Mouse (Mus musculus) layer of hippocampus, postnatal 14 days (tissue): ENCODE data around the gene Gemin4. TPM values are rescaled to one million over a fixed set of nuclear protein-coding genes. Genes with fewer than 3 reads are reported as not detected.
"Not testable (repeated sequence)": the region's sequence is repeated elsewhere in the genome, so short reads cannot be mapped to it uniquely, and the experiment has no call there.

Experiments used
- DNase-seq, 2 experiments: peaks; one replicate each; pipeline ENCODE4 v3.0.0; 2021 to 2022; ENCODE audit warnings: low spot score in 2 of 2, mixed read lengths in 1 of 2
- total RNA-seq, 2 experiments: library from RNA; stranded (reverse); gene quantifications; 2 replicates each; pipeline ENCODE4 v1.2.3; 2021

Gene Gemin4
- total RNA-seq, 2 experiments from 2014 or later: 6.5 to 7.2 TPM

DNA sequence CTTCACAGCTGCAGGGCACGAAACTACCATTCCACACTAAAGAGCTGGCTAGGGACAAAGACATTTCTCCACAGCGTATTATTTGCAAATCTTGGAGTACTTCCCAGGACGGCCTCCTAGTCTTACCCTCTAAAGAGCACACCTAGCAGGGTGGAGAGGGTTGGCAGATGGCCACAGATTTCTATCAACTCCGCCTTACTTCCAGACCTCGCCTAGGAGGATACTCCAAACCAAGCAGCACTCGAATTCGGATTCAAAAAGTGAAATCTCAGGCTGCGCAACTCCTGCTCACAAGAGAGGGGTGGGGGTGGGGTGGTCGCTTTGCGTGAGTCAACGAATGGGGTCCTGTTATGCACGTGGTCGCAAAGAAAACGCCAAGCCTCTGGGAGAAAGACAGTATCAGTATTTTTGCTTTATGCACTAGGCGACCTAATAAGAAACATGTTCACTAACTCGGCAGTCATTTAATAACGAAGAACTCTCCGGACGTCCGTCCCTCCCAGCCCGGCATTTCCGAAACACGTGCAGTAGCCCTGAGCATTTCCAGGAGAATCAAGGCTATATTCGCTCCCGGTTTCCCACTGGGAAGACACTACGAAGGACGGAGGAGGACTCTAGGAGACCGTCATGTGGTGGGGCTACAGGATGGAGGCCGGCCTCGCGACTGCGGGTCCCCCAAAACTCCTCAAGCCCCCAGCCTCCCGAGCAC is 629 bp downstream of the Gemin4 start:
- peak in 1 of 2 experiments; percentile 37 for DNase-seq

DNA sequence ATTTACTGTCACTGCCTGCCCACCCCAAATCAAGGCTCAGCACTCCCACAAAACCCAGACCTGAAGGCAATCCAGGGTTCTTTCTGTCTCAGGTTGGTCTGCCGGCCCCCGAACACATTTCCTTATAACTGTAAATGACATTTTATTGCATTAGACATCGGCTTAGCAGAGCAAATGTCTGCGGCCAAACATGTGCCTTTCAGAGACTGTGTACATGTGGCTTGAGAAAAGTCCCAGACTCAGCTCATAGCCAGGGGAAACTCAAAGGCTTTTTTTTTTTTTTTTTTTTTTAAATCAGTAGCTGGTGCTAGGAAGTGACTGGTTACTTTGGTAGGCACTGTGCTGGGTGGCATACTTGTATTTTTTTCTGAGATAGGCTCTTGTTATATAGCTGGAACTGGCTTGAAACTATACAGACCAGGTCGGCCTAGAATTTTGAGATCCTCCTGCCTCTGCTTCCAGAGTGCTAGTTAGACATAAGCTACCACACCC is 1.4 kb downstream of the Gemin4 start:
- DNase-seq: no peak

DNA sequence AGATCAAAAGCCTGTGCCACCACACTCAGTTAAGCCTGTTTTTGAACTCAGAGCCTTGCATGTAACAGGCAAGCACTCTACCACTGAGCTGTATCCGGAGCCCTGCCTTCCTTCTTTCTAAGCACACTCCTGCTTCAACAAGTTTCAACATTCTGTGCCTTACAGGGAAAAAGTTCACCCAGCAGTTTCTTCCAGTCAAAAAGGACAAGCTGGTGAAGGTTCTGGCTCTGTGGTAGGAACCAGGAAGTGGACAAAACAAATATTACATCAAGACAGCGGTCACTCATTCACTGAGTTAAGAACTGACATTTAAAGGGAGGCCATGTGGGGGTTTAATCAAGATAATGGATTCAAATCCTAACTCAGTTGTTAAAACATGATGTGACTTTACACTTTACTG is 2.5 kb downstream of the Gemin4 start:
- DNase-seq: no peak

DNA sequence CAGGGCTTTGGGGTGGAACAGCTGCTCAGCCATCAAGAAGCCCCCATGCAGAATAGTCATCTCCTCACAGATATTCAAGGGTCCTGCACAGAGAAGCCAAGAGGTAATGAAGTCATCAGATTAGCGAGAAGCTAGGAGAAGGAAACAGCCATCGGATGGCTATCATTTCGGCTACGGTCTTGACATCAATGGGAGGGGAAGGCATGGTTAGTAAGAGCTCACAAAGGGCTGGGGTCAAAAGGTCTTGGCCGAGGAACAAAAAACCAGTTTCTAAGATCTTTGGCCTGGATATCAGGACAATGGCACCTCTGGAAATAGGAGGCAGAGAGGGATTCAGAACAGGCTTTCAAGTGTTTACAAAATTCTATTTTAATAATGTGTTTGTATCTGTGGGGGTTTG is 3.6 kb downstream of the Gemin4 start:
- DNase-seq: no peak

DNA sequence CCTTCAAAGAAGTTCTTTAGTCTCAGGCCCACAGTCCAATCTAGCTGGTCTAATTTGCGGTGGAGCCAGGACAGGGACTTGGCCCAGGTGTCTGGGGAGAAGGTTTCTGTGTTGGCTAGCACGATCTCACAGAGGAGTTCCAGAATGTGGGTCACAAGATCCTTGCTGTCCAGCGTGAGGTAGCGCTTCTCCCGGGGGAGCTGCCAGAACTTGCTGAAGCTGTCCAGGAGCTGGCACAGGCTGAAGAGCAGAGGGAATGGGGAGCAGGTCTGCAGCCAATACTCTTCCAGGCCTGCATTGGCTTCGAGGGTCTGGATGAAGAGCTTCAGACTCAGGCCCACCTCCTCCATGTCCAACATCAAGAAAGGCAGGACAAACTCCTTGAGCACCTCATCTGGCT is 5.9 kb downstream of the Gemin4 start:
- DNase-seq: not testable (repeated sequence)

DNA sequence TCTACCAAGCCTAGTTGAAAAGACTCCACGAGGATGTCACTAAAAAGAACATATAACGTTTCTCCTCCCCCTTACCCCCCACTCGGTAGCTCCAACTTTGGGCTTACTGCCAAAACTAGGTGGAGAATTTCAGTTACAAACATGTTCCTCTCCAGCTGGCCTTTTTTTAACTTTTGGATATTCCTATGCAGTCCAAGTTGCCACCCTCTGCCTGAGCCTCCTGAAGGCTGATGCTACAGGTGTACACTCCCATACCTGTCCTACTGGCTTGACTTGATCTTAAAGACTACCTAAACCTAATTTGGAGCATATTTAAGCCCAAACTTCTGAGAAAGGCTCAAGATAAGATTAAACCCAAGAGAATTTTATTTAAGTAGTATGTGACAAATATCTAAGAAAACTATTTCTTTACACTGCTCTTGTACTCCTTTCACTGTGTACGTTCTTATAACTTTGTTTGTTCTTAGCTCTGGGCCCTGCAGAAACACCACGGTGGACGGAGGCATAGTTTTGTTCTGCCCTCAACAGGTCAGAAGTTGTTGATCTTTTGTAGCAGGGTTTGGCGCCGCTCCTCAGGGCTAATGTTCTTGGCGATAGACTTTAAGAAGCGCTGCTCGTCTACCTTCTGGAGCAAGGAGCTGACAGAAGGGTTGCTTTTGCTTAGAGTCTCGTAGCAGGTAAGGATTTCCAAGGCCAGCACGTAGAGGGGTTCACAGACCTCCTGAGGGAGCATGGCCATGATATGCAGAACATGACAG is 7.1 kb downstream of the Gemin4 start:
- no peak for DNase-seq

DNA sequence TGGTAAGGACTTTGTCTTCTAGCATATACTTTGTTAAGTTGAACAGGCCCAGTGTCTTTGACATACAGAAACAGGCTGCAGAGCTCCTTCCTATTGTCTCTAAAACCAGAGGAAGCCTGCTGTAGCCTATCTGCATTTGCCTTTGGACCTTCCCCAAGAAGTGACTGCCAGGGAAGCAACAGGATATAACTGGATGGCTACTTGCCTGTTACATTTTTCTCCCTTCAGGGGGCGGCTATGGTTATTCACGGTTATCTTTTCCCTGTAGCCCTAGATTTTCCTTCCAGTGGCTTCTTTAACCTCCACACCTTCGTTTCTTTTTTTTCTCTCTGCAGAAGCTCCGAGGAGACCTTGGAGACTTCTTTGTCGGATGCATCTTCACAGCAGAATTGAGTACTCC is 10.7 kb downstream of the Gemin4 start:
- no peak for DNase-seq

DNA sequence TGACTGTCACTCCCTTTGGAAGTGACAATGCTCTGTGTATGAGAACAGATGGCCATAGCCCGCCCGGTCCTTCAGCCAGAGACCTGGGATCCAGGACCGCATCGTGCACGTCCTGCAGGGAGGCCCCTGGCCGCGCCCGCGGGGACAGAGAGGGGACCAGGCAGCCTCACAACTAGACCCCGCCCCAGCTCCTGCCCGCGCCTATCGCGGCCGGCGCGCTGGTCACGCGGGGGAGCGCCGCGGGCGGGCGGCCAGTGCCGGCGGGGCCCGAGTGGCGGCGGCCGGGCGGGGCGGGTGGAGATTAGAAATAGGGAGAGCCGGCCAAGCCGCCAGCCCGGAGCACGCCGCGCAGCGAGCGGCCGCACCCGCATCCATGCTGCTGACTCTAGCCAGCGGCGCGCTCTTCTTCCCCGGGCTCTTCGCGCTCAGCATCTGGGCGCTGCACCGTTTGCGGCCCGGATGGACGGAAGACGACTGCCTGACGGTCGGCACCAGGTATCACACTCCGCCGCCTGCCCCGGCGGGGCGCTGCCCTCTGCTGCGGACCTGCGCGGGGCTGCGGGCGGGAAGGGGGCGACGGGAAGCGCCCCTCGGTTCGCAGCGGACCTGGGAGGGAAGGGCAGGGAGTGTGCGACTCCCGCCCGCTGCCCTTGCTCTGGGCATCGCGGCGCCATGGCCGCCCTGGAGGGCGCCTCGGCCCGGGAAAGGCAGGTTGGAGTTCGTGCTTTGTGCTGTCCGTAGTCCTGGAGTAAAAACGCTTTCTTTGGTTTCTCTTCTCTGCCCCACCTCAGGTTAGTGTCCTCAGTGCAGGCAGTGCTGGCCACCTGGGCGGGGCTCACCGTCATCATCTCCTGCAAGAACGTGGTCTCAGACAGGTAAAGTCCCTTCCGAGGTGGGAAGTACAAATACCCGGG is 15.4 kb downstream of the Gemin4 start:
- DNase-seq: peak; percentile 79 to 85

DNA sequence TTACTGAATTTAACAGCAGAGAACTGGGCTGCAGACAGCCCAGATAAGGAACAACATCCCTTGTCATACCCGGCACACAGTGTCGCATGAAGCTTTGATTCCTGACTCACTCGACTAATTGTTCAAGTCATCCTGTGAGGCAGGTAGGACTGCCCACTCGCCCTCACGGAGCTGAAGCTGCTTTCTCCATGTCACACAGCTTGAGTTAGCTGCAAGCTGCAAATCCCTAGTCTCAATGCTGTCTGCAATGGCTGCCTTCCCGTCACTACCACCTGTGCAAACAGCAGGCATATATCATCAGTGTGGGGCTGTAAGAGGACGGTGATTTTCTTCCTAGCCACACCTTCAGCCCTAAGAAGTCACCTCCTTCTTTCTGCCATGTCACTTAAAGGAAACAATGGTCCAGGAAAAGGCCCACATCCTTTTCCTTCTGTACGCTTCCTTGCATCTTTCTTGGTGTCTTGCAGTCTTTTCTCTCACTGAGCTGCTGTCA is 20.4 kb downstream of the Gemin4 start:
- DNase-seq: no peak

DNA sequence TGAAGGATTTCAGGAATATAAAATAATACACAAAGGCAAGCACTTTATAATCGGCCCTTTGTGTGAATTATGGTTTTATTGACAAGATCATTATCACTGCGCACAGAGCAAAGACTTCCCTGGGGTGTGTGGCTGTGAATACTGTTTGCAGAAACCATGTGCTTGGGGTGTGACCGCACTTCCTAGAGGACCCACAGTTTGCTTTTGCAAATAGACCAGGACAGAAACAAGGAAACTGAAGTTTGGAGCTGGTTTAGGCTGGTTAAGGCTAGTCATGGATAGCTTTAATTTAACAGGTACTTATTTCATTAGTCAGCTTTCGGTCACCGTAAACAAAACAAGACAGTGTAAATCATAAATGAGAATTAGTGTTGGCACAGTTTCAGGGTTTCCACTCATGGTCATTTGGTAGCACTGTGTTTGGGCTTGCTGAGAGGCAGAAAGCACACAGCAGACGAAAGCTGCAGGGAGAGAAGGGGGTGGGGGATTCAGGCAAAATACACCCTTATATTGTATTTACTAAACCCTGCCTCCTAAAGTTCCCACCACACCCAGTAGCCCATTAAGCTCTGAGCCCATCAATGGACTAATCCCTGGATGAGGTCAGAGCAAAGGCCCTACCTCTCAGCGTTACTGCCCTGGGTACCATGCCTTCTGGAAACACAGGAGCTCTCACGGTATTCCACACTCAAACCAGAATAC is 21.0 kb downstream of the Gemin4 start:
- DNase-seq: no peak

DNA sequence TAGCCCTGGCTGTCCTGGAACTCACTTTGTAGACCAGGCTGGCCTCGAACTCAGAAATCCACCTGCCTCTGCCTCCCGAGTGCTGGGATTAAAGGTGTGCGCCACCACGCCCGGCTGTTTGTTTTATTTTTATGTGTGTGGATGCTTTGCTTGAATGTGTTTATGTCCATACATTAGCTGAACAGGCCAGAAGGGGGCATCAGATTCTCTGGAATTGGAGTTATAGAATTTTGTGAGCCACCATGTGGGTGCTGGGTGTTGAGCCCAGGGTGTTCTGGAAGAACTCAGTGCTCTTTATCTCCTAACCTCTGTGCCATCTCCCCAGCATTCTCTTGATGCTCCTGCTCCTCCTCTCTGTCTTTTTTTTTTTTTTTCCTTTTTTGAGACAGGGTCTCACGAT is 30.6 kb downstream of the Gemin4 start:
- no peak for DNase-seq

DNA sequence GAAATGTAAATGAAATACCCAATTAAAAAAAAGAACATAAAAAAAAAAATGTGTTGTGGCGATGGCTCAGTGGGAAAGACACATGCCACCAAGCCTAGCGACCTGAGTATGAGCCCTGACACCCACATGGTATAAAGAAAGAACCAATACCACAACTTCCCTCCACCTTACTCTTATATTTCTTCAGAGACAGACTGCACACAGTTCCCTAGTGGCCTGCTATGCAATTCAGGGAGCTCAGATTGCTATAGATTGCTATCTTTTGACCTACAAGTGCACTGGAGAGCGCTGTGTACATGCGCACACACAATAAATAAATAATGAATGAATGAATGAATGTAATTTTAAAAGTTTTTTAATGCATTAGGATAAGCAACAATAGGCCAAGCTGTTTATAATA is 33.7 kb downstream of the Gemin4 start:
- DNase-seq: no peak

DNA sequence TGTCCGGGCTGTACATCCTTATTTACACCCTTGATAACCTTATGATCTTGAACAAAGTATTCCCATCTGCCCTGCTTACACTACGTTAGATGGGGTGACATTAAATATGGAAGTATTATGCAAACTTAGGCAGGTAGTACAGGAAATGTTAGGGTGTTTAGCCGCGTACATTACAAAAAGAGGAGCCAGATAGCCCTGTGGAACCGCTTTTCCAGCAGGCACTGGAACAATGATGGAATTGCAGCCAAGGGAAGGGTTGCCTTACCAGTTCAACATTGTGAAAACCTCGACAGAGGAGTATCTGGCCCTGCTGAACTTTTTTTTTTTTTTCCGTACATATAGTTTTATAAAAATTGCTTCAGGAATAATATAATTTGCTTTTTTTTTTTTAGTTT is 37.3 kb downstream of the Gemin4 start:
- DNase-seq: no peak

DNA sequence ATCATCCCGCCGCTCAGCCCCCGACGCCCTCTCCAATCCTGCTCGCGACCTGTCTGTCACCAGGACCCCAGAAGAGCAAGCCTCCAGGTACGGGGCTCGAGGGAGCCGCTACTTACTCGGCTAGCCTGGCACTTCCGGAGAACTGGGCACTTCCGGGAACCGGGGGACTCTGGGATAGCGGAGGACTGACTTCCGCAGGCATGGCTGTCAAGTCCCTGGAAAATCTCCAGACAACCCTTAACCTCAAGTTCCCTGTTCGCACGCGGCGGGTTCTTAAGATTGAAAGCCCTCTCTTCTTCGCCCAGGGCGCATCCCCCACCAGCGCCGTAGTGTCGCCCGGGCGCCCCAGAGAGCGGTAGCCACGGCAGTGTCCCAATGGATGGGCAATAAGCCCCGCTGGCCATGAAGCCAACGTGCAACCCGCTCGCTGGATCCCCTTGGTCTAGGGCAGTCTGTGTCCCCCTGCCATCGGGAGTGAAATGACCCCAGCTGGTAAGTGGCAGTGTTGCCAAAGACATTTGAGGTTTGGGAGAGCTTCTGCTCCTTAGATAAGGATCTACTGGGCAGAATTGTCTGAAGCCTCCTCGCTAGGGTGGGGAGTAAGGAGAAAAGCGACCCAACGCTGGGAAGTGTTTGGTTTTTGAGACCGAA is 37.8 kb downstream of the Gemin4 start, which contains the start of the genes Vps53 and Fam57a:
Gene Vps53 (minus strand): TSS at position 153 of the 651 bp plus-strand sequence.
Gene Fam57a (plus strand): TSS at position 177 of the 651 bp plus-strand sequence.
- peak; percentile 87 to 92 for DNase-seq

DNA sequence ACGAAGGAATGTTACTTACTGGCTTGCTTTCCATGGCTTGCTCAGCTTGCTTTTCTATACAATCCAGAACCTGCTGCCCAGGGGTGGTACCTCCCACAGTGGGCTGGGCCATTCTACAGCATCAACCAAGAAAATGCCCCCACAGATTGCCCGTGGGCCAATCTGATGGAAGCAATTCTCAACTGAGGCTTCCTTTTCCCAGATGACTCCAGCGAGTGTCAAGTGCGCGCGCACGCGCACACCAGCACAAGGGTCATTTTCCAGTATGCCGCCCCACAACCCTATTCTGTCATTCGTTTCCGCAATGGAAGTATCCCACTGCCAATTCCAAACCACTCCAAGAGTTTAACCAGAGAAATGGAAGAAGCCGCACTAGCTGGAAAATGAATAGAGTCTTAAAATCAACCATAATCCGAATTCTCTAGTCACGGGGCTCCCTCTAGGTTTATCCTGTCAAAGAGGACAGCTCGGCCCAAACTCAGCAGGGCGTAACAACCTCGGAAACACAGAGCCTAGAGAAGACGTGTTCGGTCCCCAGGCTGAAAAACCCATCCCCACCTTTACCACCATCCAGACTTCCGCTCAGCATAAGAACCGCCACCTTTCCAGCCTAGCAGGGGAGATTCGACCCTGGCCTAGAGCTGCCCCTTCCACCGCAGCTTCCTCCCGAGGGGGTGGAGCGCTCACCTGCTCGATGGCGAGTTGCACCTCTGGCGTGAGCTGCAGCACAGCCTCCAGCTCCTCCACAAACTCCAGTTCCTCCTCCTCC is 38.6 kb downstream of the Gemin4 start:
- peak; percentile 40 to 61 for DNase-seq

DNA sequence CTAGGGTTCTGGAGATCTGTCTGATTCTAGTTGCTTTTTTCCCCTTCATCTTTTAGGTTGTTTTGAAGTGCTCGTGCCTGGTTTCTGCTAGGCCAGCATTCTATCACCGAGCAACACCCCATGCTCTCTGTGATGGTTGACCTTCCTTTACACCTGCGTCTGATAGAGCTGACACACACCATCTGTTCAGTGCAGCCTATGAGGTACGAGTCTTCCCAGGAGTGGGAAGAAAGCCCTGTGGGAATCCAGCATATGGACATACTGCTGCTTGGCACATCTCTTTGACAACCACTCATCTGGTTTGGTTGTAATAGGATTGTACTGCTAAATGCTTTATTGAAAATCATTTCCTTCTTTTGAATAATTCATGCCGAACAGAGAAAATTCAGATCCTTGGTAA is 47.3 kb downstream of the Gemin4 start:
- peak; percentile 8 to 16 for DNase-seq

DNA sequence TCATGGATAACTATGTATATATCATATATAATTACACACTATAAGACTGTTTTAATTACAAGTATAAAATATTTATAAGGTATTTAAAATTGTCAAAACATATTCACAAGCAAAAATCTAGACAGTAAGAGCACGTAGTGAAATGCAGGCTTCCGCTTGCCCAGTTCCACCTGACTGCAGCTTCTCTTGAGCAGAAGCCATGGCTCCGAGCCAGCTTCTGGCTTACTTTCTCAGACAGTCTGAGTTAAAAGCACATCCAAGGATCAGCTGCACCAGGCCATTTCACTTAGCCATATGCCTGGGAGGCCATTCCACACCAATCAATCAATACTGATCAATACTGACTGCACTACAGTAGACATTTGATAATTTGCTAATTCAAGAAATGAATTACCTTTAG is 48.5 kb downstream of the Gemin4 start:
- no peak for DNase-seq

DNA sequence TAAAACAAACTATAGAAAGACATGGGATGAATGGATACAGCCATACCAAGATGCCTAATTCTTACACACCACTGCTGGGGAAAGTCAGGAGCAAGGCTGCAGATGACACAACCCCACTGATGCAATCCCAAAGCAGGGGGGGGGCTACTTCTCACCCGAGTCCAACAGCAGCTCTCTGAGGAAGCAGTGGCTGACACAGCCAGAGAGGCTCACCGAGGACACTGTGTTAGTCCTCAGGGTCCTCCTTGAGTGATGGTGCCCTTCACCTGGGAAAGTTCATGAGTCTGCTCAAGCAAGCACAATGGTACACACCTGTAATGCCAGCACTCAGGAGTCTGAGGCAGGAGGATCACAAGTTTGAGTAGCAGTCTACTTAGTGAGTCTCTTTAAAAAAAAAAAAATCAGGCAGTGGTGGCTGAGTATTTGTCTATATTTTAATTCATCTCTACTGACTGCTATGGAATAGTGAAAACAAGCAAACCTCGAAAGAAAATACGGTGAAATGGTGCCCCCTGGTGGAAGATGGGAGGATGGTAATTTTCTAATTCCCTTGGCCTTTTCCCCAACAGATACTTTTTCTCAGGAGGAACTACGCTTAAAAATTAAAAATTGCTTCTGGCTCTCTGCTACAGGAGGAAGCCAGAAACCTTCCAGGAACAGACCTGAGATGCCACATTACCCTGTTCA is 50.2 kb downstream of the Gemin4 start:
- peak; percentile 68 to 84 for DNase-seq

DNA sequence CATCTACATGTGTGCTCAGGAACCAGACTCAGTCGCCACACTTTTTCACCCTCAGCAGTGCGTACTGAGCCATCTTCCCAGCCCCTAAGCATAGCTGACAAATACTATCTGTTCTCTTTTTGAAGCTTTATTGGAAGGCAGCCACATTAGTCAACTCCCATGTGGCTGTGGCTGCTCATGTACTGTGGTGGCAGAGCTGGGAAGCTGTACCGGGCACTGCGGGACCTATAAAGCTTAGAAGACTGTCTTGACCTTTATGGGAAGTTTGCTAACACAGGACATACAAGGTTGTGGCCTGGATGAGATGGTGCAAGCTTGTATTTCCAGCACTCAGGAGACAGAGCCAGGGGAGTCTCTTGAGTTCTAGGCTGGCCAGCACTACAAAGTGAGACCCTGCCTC is 50.8 kb downstream of the Gemin4 start:
- peak in 1 of 2 experiments; percentile 29 for DNase-seq
